Mouse (Mus musculus) gastrocnemius, postnatal 36 days (tissue): ENCODE results near the gene Atf7ip. TPM values are rescaled to one million over a fixed set of nuclear protein-coding genes. Genes with fewer than 3 reads are reported as not detected.

Experiments used
- DNase-seq, 2 experiments: peaks; one replicate each; pipeline ENCODE4 v3.0.0; 2022
- intact Hi-C: fragments of 180-260 bp; cut with DNase I; formaldehyde crosslinking; loops from one replicate; pipeline ENCODE4 v1.15.1; 2025
- total RNA-seq, 2 experiments: library from RNA; stranded (reverse); gene quantifications; 2 replicates each; pipeline ENCODE4 v1.2.3; 2021

The Atf7ip gene
- total RNA-seq, 2 experiments from 2014 or later: 31.6 to 41.6 TPM

DNA sequence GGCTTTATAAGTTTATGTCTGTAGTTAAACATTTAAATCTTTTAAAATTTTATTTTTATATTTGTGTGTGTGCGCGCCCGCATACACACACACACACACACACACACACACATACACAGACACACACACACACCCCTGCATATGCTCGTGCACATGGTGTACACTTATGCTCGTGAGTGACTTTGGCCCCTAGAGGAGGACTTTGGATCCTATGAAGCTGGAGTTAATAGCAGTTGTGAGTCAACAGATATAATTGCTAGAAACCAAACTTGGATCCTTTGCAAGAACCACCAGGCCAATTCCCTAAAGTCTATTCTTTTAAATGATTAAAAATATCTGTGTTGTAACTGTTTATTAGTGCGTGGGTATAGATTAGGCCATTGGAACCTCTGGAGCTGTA is 42.8 kb downstream of the Atf7ip start:
- no peak for DNase-seq
- intact Hi-C loops: no loop called here

- no peak for DNase-seq
- intact Hi-C loops: no loop called here
Observed at GRCm38 (mm10) chr6:136549606-136550005, 43.6 kb downstream of the Atf7ip start.

DNA sequence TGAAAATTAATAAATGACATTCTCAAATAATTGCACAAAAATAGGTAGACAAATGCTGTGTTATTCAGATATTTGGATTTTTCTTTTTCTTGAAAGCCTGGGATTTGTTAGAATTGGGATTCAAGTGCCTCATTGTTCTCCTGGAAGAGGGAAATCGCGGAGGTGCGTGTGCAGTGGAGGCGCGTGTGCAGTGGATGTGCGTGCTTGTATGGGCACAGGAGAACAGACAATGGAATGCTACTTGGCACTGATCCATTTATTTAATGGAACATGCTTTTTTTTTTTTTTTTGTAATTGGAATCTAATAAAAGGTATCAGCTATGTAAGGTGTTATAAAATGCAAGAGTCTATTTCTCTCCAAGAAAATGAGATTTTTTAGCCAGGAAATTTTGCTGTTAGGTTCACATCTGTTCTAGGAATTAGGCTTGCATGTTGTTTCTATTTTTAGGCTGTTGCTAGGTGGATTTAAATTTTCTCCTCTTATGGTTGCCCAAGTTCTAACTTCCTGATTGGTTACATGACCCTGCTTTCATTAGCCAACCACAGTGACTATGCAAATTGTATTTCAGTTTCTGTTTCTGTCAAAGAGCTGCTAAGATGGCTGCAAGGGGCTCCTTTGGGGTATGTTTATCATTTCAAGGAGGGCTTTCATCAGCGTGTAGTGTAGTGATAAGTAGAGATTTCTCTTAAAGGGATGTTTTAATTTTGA is 44.8 kb downstream of the Atf7ip start:
- intact Hi-C loops: no loop called here
- DNase-seq: no peak

DNA sequence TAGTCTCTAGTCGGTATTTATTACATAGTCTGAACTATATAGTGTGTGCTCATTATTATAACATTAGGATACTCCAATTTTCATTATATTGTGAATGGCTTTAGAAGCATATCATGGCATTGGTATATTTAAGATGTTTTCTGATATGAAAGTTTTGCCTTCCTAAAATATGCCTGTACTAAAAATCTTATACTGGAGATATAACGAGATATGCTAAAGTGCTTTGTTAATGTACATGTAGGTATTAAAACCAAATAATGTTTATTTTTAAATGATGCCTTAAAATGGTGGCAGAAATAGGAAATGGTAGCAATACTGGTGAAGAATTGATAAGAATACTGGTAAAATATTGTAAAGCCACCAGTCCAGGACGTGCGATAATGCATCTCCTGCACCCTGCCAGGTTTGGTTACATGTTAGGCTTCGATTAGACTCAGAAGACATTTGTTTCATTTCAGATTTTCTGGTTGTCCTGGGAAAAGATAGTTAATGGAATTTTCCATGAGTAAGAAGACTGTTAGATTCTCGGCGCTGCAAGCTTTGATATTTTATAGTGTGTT is 45.7 kb downstream of the Atf7ip start:
- intact Hi-C loops: no loop called here
- no peak for DNase-seq

- no peak for DNase-seq
- intact Hi-C loops: no loop called here
Observed at GRCm38 (mm10) chr6:136553156-136553555, 47.2 kb downstream of the Atf7ip start.

DNA sequence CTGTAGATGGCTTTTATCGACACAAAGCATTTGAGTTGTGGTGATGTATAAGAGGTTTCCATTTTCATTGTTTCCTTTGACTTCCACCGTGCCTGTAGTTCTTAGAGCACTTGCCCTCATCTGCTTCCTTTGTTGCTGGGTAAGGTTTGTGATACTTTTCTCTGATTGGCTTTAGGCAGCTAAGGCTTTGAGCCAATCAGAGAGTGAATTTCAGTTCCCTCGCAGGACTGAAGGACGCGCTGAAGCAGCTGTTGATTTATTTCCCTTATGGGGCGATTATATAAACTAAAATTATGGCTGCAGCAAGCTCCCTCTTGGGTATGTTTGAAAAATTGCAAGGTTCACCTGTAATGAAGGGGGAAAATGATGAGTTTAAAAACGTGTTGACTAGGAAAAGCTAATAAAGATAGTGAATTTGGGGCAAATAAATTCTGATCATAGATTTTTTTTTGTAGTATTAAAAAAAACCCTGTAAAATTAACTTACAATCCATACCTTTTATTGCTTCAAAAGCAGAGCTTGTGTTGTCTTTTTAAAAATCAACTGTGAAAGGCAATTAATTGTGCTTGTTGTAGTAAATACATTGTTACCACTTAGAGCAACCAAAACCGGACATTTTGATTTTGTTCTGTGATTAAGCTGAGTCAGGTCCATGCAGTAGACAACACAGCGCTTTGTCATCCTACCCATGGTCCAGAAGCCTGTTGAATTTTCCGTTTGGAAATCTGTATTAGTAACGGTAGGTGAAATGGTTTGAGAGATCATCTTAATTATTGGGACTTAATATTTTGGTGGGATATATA is 48.0 kb downstream of the Atf7ip start:
- intact Hi-C loops: loop anchor here (2.0 kb wide), 1 partner anchor 87 kb away; no protein-coding TSS in a partner anchor
- no peak for DNase-seq

DNA sequence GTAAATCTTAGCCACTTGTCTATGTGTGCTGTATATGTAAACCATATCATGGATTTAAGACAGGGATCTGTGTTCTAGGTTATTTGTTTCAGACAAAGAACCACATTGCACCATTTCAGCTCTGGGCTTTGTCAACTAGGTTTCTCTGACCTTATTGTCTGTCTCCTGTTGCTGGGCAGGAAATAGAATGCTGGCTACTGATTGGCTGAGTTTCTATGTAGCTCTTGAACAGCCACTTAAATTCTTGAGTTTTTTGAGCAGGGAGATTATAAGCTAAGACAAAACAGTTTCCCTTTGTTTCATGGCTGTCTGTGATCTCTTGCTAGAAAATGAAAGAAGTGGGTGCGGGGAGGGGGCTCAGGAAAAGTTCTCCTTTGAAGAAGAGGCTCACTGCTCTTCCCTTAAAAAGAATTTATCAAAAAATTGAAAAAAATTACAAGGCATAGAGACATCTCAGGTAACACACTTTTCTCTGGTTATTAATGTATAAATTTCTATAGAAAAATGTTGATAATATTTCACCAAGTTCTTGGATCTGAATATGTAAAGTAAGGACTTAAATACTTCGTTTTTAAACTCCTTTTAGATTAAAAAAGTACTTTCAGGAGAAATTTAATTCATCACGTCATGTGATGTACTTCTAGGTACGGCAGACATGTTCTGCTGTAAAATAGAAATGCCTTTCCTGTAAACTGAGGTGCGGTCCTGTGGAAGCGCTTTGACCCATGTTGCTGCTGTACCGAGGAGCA is 49.0 kb downstream of the Atf7ip start:
- intact Hi-C loops: loop anchor here (1.0 to 2.0 kb wide), 2 partner anchors 88 to 133 kb away; no protein-coding TSS in a partner anchor
- no peak for DNase-seq

DNA sequence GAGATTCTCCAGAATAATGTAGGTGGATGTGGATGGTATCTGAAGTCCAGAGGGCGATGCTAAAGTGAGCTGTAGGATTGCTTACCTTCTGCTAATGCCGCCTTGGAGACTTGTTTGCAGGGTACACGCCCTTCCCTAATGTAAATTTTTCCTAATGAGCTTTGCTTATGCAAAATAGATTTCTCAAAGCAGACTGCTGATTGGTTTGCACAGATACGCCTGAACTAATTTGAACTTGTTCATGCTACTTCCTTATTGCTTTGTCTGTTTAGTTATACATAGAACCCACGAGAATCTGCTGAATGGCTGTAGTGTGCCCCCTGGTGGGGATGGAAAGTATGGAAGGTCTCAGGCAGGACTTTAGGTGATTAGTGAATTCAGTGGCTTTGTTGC is 49.6 kb downstream of the Atf7ip start:
- intact Hi-C loops: loop anchor here (1.0 to 2.0 kb wide), 2 partner anchors 89 to 133 kb away; no protein-coding TSS in a partner anchor
- peak in 1 of 2 experiments; percentile 48 for DNase-seq

DNA sequence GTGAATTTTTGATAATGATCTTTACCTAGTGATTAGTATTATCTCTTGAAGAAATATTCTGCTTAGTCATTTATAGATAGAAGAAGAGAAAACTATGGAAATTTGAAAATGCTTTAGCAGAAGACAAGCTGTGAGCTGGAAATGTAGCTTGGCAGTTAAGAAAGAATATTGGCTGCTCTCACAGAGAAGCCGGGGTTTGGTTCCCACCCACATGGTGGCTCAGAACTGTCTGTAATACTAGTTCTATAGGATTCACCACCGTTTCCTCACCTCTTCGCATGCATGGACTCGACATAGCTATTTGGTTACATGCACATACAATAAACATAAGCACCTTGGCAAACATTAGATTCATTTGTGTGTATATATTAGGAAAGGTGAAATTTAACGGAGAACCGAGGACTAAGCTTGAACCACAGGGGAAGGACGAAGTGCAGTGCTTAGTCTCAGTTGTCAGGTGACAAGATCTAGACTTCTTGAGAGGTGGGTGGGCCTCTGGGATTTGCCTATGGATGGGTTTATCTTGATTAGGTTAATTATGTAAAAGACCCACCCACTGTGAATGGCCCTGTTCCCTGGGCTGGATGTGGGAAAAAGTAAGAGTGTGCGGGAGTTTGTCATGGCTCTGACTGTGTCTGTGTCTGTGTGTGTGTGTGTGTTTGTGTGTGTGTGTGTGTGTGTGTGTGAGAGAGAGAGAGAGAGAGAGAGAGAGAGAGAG is 52.5 kb downstream of the Atf7ip start:
- intact Hi-C loops: no loop called here
- no peak for DNase-seq

GRCm38 (mm10) chr6:136566002-136566401 is 60.0 kb downstream of the Atf7ip start:
- intact Hi-C loops: no loop called here

GRCm38 (mm10) chr6:136590739-136591138 is 84.8 kb downstream of the Atf7ip start:
- intact Hi-C loops: loop anchor here (10.0 kb wide), 1 partner anchor 166 kb away; no protein-coding TSS in a partner anchor
- no peak for DNase-seq

More at GRCm38 (mm10) chr6:136566002-136566401, 60.0 kb downstream of the Atf7ip start:
- DNase-seq: no peak

DNA sequence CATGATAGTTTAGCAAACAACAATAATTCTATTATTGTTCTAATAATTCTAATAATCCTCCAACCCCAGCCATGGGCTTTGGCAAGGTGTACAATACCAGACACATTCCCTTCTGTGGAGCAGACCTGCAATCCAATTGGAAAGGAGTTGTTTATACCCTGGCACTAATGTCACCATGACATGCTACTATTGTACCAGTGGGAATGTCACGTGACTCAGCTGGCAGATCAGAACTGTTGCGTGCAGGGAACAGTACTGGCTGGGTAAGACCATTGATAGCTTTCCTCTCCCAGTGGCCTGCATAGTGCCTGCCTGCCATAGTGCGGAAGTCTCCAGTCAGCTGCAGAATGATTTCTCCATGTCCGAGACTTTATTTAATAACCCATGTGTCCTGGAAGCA is 88.6 kb downstream of the Atf7ip start:
- no peak for DNase-seq
- intact Hi-C loops: loop anchor here (10.0 kb wide), 1 partner anchor 170 kb away; no protein-coding TSS in a partner anchor

DNA sequence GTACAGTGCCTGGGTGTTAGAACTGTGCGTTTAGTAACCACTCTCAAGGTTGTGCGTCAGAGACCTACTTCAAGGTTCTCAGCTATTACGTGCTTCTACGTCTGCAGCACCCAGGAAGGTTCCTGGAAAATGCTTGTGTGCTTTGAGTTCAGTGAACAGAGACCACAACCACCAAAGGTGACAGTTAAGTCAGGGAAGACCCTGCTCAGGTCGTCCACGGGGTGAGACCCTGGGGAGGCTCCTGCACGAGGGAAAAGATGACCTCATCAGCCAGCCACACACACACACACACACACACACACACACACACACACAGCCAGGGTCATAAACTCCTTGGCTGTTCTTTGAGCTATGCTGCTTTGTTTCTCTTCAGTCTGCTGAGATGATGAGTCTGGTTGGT is 96.6 kb downstream of the Atf7ip start:
- intact Hi-C loops: no loop called here
- no peak for DNase-seq

DNA sequence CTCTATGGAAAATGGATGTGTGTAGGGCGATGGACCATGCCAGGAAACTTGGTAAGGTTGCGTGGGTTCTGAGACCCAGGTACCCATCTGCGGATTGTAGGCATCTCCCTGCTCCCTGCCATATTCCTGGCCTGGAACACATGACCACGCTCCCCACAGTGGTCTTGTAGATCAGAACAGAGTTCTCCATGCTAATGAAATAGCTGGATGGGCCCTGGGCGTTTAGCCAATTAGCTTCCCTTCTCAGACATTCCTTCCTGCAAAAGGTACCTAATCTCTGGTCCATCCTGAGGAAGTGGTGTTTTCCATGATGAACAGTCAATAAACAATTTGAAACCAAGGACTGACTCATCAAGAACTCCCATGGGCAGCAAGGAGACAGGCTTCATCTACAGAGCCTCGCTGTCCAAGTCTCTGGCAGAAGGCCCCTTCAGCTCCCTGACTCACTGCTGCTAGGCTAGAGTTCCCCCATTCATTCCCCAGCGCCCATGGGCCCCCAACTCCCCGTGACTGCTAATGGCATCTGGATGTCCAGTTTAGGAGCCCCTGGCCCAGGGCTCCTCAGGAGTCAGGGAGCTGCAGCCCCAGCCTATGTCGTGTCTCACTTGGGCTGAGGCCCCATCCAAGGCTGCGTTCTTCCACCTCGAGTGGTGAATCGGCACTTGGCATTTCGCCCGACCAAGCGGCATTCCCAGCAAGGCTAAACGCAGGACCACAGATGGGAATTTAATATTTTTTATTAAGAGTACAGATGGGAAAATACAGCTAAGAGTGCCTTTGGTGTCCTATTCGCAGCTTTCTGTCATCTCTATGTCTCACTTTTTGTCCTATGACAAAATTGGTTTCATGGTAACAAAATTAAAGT is 105.6 kb downstream of the Atf7ip start:
- intact Hi-C loops: no loop called here
- peak in 1 of 2 experiments; percentile 5 for DNase-seq

DNA sequence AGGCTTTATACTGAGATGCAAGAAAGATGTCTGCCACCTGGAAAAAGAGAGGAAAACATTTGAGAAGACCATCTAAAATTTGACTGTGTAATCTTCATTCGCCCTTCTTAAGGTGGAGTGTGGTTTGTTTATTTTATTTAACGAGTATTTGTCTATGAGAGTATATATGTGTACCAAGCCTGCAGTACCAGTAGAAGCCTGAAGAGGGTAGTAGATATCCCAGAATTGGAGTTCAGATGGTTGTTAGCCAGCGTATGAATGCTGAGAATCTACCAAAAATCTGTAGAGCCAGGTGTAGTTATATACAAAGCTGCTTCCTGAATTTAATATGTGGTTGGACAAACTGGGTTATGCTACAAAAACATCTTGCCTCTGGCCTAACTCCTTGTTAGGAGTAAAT is 106.3 kb downstream of the Atf7ip start:
- intact Hi-C loops: no loop called here
- DNase-seq: no peak

- no peak for DNase-seq
- intact Hi-C loops: no loop called here
Observed at GRCm38 (mm10) chr6:136614156-136614555, 108.2 kb downstream of the Atf7ip start.

DNA sequence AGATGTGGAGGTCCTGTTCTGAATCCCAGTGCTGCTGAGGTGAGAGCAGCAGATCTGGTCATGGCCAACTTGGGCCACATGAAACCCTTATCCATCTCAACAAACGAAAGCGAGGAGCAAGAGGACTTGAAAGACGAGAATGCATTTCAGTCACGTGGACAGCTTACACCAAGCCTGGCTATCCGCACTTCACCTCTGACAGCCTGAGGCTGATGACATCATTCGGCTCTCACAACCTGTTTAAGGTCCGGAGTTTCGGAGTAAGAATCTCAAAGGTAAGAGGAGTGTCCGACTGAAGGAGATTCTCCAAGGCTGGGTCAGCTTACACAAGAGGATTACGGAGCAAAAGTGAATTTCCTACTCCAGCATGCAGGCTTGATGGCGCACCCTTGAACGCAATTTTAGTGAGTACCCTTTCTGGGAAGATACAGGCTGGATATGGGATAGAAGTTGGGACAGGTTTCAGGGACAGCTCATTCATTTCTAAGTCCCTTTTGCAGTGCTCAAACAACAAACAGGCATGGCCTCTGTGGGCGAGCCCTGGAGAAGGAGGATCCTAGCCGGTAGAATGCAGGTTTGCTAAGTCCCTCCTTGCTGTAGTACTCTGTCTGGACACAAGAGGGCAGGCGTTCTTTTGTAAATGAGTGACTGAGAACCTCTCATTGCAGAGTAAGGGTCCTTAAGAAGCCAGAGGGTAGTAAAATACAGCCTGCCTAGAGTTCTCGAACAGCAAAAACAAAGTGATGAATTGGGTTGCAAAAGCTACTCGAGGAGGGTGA is 114.6 kb downstream of the Atf7ip start:
- intact Hi-C loops: loop anchor here (2.0 kb wide), 1 partner anchor 100 kb away; no protein-coding TSS in a partner anchor
- peak; percentile 27 to 53 for DNase-seq

DNA sequence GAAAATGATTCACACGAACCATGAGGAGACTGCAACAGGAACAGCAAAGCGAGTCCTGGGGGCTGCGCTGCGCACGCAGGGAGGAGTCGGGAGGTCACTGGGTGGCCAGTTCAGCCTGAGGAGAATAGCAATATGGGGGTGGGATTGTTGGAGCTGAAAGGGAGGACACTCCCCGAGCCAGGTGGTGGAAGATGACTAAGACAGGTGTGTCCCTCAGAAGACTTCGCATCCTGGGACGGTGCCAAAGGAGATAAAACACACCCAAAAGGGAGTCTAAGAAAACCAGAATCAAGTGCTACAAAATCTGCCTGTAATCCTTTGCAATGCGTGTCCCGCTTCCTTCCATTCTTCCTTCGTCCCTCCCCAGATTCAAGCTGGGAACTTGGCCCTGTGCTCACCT is 119.5 kb downstream of the Atf7ip start:
- intact Hi-C loops: no loop called here
- DNase-seq: no peak
